Mouse (Mus musculus) heart, embryonic 11.5 days (tissue): Measurements from ENCODE around the gene Mmp27. TPM values are rescaled to one million over a fixed set of nuclear protein-coding genes. Genes with fewer than 3 reads are reported as not detected.

Experiments used
- ATAC-seq: fragments of 200-750 bp; cut with Nextera tagmentation; replicated peaks from 2 replicates; pipeline ENCODE4 v1.8.0; 2017; ENCODE audit warnings: moderate library complexity; ENCODE audit not compliant: insufficient number of reproducible peaks, low FRiP score, low TSS enrichment
- H3K27ac ChIP-seq: fragments of 300-500 bp; sonication (generic); 2 replicates; pipeline ENCODE4 v1.5.1; 2014; ENCODE audit warnings: mild to moderate bottlenecking, low read depth, low read length
- H3K27me3 ChIP-seq: fragments of 300-500 bp; sonication (generic); 2 replicates; pipeline ENCODE4 v1.6.1; 2014; ENCODE audit warnings: mild to moderate bottlenecking, low read length, mixed read lengths; ENCODE audit not compliant: control insufficient read depth, insufficient read depth
- H3K36me3 ChIP-seq: fragments of 300-500 bp; sonication (generic); 2 replicates; pipeline ENCODE4 v1.6.1; 2014; ENCODE audit warnings: mild to moderate bottlenecking, low read length, moderate library complexity, mixed read lengths; ENCODE audit not compliant: control insufficient read depth, insufficient read depth
- H3K4me1 ChIP-seq: fragments of 300-500 bp; sonication (generic); 2 replicates; pipeline ENCODE4 v1.6.1; 2014; ENCODE audit warnings: low read length; ENCODE audit not compliant: control insufficient read depth, insufficient read depth
- H3K4me2 ChIP-seq: fragments of 300-500 bp; sonication (generic); 2 replicates; pipeline ENCODE4 v1.6.1; 2014; ENCODE audit warnings: mild to moderate bottlenecking, moderate library complexity
- H3K4me3 ChIP-seq: fragments of 300-500 bp; sonication (generic); 2 replicates; pipeline ENCODE4 v1.5.1; 2014; ENCODE audit warnings: low read depth, low read length
- H3K9ac ChIP-seq: fragments of 300-500 bp; sonication (generic); 2 replicates; pipeline ENCODE4 v1.6.1; 2014; ENCODE audit warnings: mild to moderate bottlenecking, low read depth, low read length, moderate library complexity
- H3K9me3 ChIP-seq: fragments of 300-500 bp; sonication (generic); replicated peaks from 2 replicates; pipeline ENCODE4 v1.6.1; 2016; ENCODE audit warnings: low read length; ENCODE audit not compliant: control insufficient read depth
- polyA plus RNA-seq: library from polyadenylated mRNA; unstranded; fragments of >200 nt; fragmentation: Nextera tagmentation; extraction: Ambion mirVana; gene quantifications from 2 replicates; pipeline ENCODE4 v1.2.1, GENCODE M21; 2014

Gene Mmp27
- polyA plus RNA-seq, 1 experiment from 2014 or later = not detected

GRCm38 (mm10) chr9:7627931-7628330 is 56.7 kb downstream of the Mmp27 start, which contains the start of gene Mmp20:
Gene Mmp20 (plus strand): TSS chr9:7628231.
- Histone ChIP-seq H3K4me1 (no peaks in the 10 kb centered on the region), H3K4me3 (no peak within 1 kb of the TSS), H3K27ac (no peak within 1 kb of the TSS), H3K36me3 (no peaks in the 10 kb centered on the region), H3K27me3 (no peaks in the 10 kb centered on the region), H3K9me3 (no peaks in the 10 kb centered on the region), H3K4me2 (no peak within 1 kb of the TSS), H3K9ac (no peak within 1 kb of the TSS)
- no peak for ATAC-seq

Other genes starting within 250 kb of the Mmp27 start
- gene Mmp12, start 227.0 kb upstream of the Mmp27 start, polyA plus RNA-seq = not detected in 2 replicates
- gene Mmp1b, start 183.3 kb upstream of the Mmp27 start, polyA plus RNA-seq = not detected in 2 replicates
- gene Mmp3, start 125.6 kb upstream of the Mmp27 start, polyA plus RNA-seq = not detected in 2 replicates
- gene Mmp10, start 69.0 kb upstream of the Mmp27 start, polyA plus RNA-seq = not detected in 2 replicates
- gene Mmp8, start 12.9 kb upstream of the Mmp27 start, polyA plus RNA-seq = not detected in 2 replicates
- not detected in 2 replicates for gene Mmp20, start 56.8 kb downstream of the Mmp27 start, polyA plus RNA-seq
- not detected in 2 replicates for gene Mmp7, start 120.7 kb downstream of the Mmp27 start, polyA plus RNA-seq
- 131 and 134 TPM in 2 replicates for gene Tmem123, start 192.6 kb downstream of the Mmp27 start, polyA plus RNA-seq